Mouse (Mus musculus): Measurements from ENCODE around the gene Skap1. TPM values are rescaled to one million over a fixed set of nuclear protein-coding genes. Genes with fewer than 3 reads are reported as not detected.
"Not testable (repeated sequence)": the region's sequence is repeated elsewhere in the genome, so short reads cannot be mapped to it uniquely, and the experiment has no call there.

Skap1 gene
- polyA plus RNA-seq, 1 experiment from 2014 or later = 10.6 TPM

DNA sequence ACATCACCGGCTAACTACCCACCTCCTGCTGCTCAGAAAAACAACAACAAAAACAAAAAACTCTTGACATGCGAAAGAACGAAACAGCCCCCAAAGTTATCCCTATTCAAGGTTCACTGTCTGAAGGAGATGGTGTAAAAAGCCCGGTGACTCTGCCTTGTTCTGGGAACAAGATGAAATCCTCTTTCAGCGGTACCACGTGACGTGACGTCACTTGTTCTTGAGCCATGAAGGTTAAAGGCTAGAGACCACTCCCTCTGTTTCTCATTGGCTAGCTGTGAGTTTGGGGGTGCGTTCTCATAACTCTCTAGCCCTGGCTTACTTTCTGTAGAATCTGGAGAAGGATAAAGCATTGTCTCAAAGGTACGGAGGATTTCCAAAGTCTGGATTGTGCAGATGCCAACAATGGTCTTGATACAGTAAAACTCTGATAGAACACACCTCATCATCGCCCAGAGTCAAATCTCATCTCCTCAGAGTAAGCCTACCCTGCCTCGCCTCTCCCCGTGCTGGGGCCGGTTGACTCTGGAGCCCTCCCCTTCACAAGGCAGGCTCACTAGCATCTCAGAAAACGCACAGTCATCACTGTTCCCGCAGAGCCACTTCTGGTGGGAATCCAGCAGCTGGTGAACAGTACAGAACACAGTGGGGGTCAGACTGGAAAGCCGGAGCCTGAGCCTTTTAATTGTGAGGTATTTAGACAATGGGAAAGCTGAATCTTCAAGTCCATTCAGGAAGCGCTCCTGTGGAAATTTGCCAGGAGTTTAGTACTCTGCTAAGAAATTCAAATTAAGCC is 249.0 kb downstream of the Skap1 start:
- no peak for ATAC-seq (replicated peaks; ENCODE audit: low FRiP score)
- H3K4me3 ChIP-seq (replicated peaks) = no peak overlapping the region
- H3K9ac ChIP-seq = no peak overlapping the region
- 0 out of 2 replicates have a peak, but pooled peaks cover 4% of the 10 kb centered on the region for H3K27me3 ChIP-seq
- H3K4me1 ChIP-seq = peaks cover 21% of the 10 kb centered on the region
- 0 out of 2 replicates have a peak overlapping the region, but pooled peaks have one; percentile 4 for H3K27ac ChIP-seq
- H3K4me2 ChIP-seq = no peak overlapping the region
- no peaks in the 10 kb centered on the region for H3K9me3 ChIP-seq (replicated peaks)
- H3K36me3 ChIP-seq = no peaks in the 10 kb centered on the region
- 61% methylated on average over 18 of the region's 18 CpGs for WGBS

DNA sequence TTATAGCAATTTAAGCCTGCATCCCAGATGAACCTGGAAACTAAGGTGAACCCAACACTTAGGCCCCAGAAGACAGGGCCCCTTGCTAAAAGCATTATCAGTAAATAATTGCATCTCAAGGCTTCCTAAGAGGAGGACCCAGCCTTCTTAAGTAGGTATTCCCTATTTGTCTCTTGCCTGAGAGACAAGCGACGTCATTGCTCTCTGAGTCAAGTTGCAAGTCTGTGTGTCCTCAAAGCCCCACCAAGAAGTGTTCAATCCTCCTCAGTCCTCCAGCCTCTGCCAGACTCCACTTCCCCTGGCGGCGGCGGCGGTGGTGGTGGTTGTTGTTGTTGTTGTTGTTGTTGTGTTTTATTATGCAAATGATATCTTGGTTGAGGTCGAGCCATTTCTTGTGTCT is 249.6 kb downstream of the Skap1 start:
- Histone ChIP-seq H3K4me1 (peaks cover 21% of the 10 kb centered on the region), H3K36me3 (no peaks in the 10 kb centered on the region), H3K27ac (0 out of 2 replicates have a peak overlapping the region, but pooled peaks have one; percentile 4), H3K27me3 (no peaks in the 10 kb centered on the region), H3K9ac (no peak overlapping the region), H3K4me3 (replicated peaks) (no peak overlapping the region), H3K4me2 (no peak overlapping the region), H3K9me3 (replicated peaks) (no peaks in the 10 kb centered on the region)
- WGBS = 79% methylated on average over 7 of the region's 7 CpGs
- ATAC-seq (replicated peaks; ENCODE audit: low FRiP score) = no peak

DNA sequence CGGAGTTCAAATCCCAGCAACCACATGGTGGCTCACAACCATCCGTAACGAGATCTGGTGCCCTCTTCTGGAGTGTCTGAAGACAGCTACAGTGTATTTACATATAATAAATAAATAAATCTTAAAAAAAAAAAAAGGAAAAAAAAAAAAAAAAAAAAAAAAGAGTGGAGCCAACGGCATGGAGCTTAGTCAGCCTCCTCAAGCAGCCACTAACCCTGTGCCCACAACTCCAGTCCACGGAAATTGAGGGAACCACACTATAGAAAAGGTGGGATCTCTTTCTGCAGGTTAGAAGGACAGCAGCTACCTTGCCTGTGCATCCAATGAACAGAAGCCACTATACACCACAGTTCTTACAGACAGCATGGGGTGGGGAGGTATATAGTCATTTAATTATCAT is 250.8 kb downstream of the Skap1 start:
- not testable (repeated sequence) for H3K27me3 ChIP-seq; H3K4me3 ChIP-seq (replicated peaks); H3K27ac ChIP-seq; H3K36me3 ChIP-seq; ATAC-seq (replicated peaks; ENCODE audit: low FRiP score); H3K4me2 ChIP-seq; H3K9ac ChIP-seq; H3K9me3 ChIP-seq (replicated peaks)
- 84% methylated on average over 5 of the region's 5 CpGs for WGBS
- peaks cover 21% of the 10 kb centered on the region for H3K4me1 ChIP-seq

DNA sequence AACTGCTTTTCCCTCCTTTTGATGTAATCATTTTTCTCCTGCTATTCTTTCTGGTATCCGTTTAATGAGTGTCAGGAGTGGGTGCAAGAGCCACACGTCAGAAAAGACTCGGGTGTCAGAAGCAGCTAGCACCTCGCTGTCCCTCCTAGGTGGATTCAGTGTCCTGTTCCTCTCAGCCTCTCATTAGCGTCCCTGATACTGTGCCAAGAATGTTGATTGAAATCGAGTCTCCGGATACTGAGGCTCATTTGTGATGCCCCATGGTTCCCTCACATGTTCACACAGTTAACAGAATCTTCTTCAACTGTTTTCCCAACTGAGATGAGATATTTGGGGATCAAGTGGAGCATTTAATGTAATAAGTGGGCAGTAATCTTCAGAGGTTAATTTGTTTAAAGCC is 254.2 kb downstream of the Skap1 start:
- no peak overlapping the region for H3K4me2 ChIP-seq

DNA sequence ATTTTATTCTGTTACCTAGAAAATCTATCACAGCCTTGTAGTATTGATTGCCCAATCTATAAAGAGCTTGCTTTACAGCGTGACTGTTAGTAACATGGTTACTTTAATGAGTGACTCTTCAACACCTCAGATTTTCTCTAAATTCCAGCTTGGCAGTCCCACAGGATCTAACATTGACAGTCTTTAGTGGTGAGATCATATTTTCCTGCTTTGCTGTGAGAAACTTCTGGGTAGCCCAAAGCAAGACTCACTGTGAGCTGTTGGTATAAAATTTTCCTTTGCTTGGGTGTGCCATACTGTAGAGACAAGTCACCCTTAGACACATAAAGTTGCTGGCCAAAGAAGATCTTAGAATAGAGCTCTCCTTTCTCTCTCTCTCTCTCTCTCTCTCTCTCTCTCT is 261.4 kb downstream of the Skap1 start:
- Histone ChIP-seq H3K27ac (no peak overlapping the region), H3K9me3 (replicated peaks) (no peaks in the 10 kb centered on the region), H3K36me3 (no peaks in the 10 kb centered on the region), H3K4me3 (replicated peaks) (no peak overlapping the region), H3K4me1 (peaks cover 30% of the 10 kb centered on the region), H3K4me2 (no peak overlapping the region), H3K27me3 (no peaks in the 10 kb centered on the region), H3K9ac (no peak overlapping the region)
- 68% methylated on average over 1 of the region's 1 CpGs for WGBS
- ATAC-seq (replicated peaks; ENCODE audit: low FRiP score) = no peak

More for the DNA sequence above, 254.2 kb downstream of the Skap1 start:
- H3K36me3 ChIP-seq = no peaks in the 10 kb centered on the region
- WGBS = 44% methylated on average over 7 of the region's 7 CpGs
- H3K4me1 ChIP-seq = peaks cover 5% of the 10 kb centered on the region
- H3K4me3 ChIP-seq (replicated peaks) = no peak overlapping the region
- no peaks in the 10 kb centered on the region for H3K27me3 ChIP-seq
- no peak for ATAC-seq (replicated peaks; ENCODE audit: low FRiP score)
- H3K9ac ChIP-seq = no peak overlapping the region
- H3K9me3 ChIP-seq (replicated peaks) = no peaks in the 10 kb centered on the region
- no peak overlapping the region for H3K27ac ChIP-seq

DNA sequence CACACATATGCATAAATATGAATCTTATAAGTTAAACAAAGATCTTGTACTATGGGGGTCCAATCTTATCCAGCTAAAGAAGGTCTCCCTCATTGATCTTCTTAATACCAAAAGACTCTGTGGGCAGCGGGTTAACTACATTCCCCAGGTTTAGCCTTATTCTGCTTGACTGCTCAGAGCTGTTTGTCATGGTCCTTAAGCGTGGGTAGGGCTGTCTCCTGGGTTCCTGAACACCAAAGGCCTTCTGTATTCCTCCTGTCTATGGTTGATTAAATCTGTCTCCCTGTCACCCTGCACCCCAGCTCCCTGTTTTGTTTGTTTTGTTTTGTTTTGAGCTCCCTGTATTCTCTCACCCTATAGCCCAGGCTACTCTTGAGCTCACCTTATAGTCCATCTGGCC is 264.2 kb downstream of the Skap1 start:
- 25% methylated on average over 2 of the region's 2 CpGs for WGBS

DNA sequence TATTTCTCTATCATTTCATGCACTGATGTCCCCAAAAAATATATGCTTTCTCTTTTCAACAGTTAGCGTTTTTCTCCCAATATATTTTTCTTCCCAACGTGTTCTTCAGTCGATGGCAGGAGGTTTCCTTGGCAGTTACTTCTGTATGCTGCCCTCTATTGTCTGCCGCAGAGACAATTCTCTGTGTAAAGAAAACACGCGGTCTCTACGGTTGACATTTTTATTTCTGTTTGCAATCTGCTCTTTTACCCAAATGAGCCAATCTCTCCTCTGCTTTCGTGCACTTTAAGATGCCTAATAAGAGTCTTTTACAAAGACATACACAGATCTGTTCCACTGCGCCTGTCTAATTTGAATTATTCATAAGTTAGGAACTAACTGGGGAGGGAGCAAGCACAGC is 265.1 kb downstream of the Skap1 start:
- H3K4me1 ChIP-seq = peaks cover 60% of the 10 kb centered on the region
- H3K4me2 ChIP-seq = peak overlapping the region; percentile 27; the same call in 1 of the 2 replicates
- no peaks in the 10 kb centered on the region for H3K36me3 ChIP-seq
- H3K27ac ChIP-seq = peak overlapping the region; percentile 70; the same call in 1 of the 2 replicates
- no peak overlapping the region for H3K4me3 ChIP-seq (replicated peaks)
- WGBS = 31% methylated on average over 9 of the region's 9 CpGs
- ATAC-seq (replicated peaks; ENCODE audit: low FRiP score) = no peak
- no peaks in the 10 kb centered on the region for H3K27me3 ChIP-seq
- H3K9me3 ChIP-seq (replicated peaks) = no peaks in the 10 kb centered on the region
- no peak overlapping the region for H3K9ac ChIP-seq

More for the DNA sequence above, 264.2 kb downstream of the Skap1 start:
- Histone ChIP-seq H3K36me3 (no peaks in the 10 kb centered on the region), H3K27ac (peak overlapping the region; percentile 43; the same call in 1 of the 2 replicates), H3K4me3 (replicated peaks) (no peak overlapping the region), H3K4me1 (peaks cover 53% of the 10 kb centered on the region), H3K9me3 (replicated peaks) (no peaks in the 10 kb centered on the region), H3K4me2 (no peak overlapping the region), H3K27me3 (no peaks in the 10 kb centered on the region), H3K9ac (no peak overlapping the region)
- ATAC-seq (replicated peaks; ENCODE audit: low FRiP score) = peak; percentile 50; the same call in 1 of the 2 replicates

DNA sequence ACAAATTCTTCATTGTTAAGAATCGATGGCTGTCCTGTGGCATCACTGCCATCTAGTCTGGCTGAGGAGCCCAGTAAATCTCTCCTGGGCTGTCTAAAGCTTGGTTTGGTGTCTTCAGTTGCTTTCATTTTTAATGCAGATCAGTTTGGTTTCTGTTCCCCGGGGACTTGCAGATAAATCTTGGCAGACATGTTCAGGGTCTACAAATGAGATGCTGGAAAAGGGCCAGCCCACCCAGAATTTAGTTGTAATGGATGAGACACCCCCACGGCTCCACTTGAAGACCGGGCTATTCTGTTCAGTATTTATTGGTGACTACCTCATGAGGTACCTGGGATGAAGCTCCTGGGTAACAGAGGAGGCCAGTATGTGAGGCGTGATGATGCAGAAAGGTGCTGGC is 265.9 kb downstream of the Skap1 start:
- Histone ChIP-seq H3K27me3 (no peaks in the 10 kb centered on the region), H3K27ac (peak overlapping the region; percentile 70), H3K36me3 (no peaks in the 10 kb centered on the region), H3K4me1 (peaks cover 64% of the 10 kb centered on the region), H3K9me3 (replicated peaks) (no peaks in the 10 kb centered on the region), H3K4me2 (peak overlapping the region; percentile 27), H3K9ac (no peak overlapping the region), H3K4me3 (replicated peaks) (no peak overlapping the region)
- 37% methylated on average over 5 of the region's 5 CpGs for WGBS
- ATAC-seq (replicated peaks; ENCODE audit: low FRiP score) = no peak

DNA sequence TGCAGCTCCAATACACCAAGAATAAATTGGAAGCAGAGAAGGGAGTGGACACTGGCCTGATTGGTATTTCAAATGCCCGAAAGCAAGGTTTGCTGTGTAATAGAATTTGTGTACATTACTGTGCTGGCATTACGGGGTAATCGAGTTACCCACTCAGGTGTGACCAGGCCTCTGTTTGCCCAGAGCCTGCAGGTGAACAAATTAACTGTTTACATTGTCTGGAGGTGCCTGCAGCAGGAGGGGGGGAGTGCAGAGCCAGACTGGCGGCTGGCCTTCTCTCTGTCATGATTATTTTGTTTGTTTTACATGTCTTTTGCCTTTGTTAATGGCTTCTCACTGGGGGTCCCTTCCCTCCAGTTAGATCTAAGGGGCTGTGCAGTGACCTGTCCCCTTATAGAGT is 268.3 kb downstream of the Skap1 start:
- Histone ChIP-seq H3K27ac (peak overlapping the region; percentile 85), H3K27me3 (no peaks in the 10 kb centered on the region; the same call in 1 of the 2 replicates), H3K4me1 (peaks cover 83% of the 10 kb centered on the region), H3K4me2 (no peak overlapping the region), H3K4me3 (replicated peaks) (no peak overlapping the region), H3K9me3 (replicated peaks) (no peaks in the 10 kb centered on the region), H3K9ac (no peak overlapping the region), H3K36me3 (no peaks in the 10 kb centered on the region)
- WGBS = 33% methylated on average over 4 of the region's 4 CpGs
- ATAC-seq (replicated peaks; ENCODE audit: low FRiP score) = peak; percentile 70

DNA sequence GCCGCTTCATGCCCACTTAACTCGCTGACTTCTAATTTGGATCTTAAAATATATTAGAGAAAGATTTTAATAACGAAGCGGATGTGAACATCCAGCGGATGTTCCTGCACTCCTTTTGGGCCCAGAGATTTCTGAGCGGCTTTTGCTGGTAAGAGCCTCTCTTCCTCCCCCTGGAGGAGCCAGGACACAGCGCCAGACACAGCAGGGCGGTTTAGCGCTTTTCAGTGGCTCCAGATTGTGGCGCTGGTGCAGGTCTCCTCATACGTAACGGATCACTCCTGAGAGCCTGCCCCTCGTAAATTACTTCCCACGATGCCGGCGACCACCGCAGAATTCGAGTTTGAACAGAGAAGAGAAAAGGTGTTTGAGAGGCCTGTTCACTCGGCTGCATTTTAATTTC is 271.5 kb downstream of the Skap1 start:
- H3K9ac ChIP-seq = no peak overlapping the region
- H3K4me3 ChIP-seq (replicated peaks) = peak overlapping the region; percentile 28
- H3K4me1 ChIP-seq = peaks cover 69% of the 10 kb centered on the region
- peak overlapping the region; percentile 58 for H3K4me2 ChIP-seq
- H3K27ac ChIP-seq = peak overlapping the region; percentile 76
- ATAC-seq (replicated peaks; ENCODE audit: low FRiP score) = peak; percentile 67; the same call in 1 of the 2 replicates
- H3K27me3 ChIP-seq = peaks cover 8% of the 10 kb centered on the region
- no peaks in the 10 kb centered on the region for H3K9me3 ChIP-seq (replicated peaks)
- WGBS = under 1% methylated on average over 19 of the region's 19 CpGs
- no peaks in the 10 kb centered on the region for H3K36me3 ChIP-seq

DNA sequence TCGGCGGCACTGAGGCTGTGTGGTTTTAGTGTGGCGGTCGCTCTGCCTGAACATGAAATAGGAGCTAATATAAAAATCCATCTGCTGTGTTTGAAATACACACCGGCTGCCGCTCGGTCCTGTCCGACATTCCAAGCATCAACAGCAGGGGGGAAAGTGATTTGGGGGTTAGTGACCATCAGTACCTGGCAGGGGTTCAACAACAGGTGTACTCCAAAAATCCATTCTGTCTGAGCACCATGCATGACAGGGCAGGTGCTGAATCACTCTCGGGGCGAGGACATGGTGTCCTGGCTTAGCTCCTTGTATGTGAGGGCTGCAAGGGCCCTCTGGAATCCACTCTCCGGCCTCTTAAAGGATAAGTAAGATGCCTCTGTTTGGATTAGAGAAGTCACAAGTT is 272.0 kb downstream of the Skap1 start:
- WGBS = 12% methylated on average over 11 of the region's 11 CpGs
- Histone ChIP-seq H3K36me3 (no peaks in the 10 kb centered on the region), H3K9me3 (replicated peaks) (no peaks in the 10 kb centered on the region), H3K9ac (no peak overlapping the region), H3K27ac (peak overlapping the region; percentile 69), H3K4me2 (peak overlapping the region; percentile 58), H3K4me1 (peaks cover 69% of the 10 kb centered on the region), H3K27me3 (peaks cover 12% of the 10 kb centered on the region), H3K4me3 (replicated peaks) (peak overlapping the region; percentile 28)
- ATAC-seq (replicated peaks; ENCODE audit: low FRiP score) = peak; percentile 45; the same call in 1 of the 2 replicates

DNA sequence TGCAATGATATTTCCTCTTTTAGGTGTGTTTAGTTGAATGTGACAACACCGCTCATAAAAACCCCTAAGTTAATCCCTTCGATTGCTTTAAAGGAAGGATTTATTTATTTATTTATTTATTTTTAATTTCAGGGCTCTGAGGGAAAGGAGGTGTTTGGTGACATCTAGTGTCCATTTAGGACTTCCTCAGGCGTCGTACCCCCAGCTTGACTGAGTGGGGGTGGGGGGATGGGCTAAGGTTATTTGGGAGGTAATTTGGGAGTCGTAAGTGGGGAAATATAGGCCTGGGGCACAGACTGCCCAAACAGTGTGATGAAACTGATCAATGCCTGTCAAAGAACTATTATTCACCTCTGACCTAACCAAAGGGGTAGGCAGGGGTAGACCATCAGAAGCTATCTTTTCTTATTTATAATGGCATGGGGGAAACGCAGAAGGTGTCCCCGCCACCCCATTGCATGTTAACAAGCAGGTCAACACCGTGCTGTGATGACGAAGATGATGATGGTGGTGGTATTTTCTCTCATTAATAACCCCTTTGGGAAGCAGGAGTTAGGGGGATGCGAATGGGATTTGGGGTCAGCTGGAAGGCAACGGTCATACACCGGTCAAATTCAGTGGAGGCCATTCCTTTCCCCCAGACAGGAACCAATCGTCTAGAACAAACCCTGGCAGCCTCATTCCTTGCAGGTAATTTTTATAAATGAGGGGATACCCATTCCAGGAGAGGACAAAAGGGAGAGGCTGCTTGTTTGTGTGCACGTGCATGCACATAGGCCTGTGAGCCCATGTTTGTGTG is 273.5 kb downstream of the Skap1 start:
- no peaks in the 10 kb centered on the region for H3K36me3 ChIP-seq
- ATAC-seq (replicated peaks; ENCODE audit: low FRiP score) = no peak
- H3K4me3 ChIP-seq (replicated peaks) = no peak overlapping the region
- no peaks in the 10 kb centered on the region for H3K9me3 ChIP-seq (replicated peaks)
- no peak overlapping the region for H3K9ac ChIP-seq
- peaks cover 21% of the 10 kb centered on the region for H3K27me3 ChIP-seq
- H3K27ac ChIP-seq = peak overlapping the region; percentile 67; the same call in 1 of the 2 replicates
- H3K4me1 ChIP-seq = peaks cover 63% of the 10 kb centered on the region
- WGBS = 57% methylated on average over 14 of the region's 14 CpGs
- no peak overlapping the region for H3K4me2 ChIP-seq
